Mouse (Mus musculus) ovary, postnatal 10 days (tissue): ENCODE results near the gene Ikzf1.

Source experiments
- DNase-seq: peaks from one replicate; pipeline ENCODE4 v3.0.0; 2022; ENCODE audit warnings: low spot score

Ikzf1 gene

DNA sequence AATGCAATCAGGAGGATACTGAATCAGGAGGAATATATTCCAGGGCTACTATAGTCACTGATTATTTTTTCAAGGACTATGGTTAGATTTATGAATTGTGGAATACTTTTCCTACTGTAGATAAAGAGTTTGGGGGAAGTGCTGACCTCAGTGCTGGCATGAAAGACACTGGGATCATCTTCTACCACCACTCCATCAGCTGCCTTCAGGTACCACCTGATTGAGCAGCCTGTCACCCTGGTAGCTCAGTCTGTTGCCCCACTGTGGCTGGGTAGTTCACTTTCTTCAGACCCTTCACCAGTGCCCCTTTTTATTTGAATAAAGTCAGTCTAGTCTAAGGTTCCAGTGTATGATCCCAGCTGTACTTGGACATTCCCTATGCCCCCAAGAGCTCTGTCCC, 81.9 kb downstream of the Ikzf1 start:
- DNase-seq: no peak

DNA sequence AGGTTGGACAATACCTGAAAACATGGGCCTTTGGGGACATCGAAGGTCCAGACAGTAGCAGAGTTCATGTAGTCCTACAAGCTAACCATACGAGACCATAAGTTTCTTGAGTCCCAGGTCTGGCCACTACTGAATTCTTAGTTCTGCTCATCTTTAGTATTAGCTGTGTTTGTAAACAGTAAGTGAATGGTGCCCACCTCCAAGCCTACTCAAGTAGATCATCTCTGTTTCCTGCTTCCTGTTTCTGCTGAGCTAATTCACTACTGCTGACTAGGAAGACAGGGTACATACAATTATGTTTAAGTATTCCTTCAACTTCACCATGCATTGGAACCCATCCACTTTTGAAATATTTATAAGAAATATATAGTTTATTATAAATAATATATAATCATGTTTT, 83.3 kb downstream of the Ikzf1 start:
- DNase-seq: no peak

DNA sequence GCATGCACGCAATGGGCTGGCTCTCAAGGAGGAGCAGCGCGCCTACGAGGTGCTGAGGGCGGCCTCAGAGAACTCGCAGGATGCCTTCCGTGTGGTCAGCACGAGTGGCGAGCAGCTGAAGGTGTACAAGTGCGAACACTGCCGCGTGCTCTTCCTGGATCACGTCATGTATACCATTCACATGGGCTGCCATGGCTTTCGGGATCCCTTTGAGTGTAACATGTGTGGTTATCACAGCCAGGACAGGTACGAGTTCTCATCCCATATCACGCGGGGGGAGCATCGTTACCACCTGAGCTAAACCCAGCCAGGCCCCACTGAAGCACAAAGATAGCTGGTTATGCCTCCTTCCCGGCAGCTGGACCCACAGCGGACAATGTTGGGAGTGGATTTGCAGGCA, 84.5 kb downstream of the Ikzf1 start:
- DNase-seq: no peak

DNA sequence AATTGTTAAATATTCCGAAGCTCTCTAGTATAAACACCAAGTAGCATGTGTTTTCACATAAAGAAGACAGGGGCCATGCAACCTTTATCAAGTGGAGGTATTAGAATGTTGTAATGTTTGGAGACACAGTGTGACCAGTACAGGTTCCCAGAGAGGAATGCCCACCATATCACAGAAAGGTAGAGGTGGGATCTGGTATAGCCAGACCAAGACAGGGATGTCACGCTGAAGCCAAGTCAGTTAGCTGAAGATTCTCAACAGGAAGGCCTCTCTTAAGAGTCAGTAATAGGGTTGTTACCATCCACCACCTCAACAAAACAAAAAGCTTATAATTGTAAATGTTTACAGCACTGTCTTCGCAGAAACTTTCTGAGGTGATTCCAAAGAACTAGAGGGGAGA, 85.9 kb downstream of the Ikzf1 start:
- DNase-seq: no peak

DNA sequence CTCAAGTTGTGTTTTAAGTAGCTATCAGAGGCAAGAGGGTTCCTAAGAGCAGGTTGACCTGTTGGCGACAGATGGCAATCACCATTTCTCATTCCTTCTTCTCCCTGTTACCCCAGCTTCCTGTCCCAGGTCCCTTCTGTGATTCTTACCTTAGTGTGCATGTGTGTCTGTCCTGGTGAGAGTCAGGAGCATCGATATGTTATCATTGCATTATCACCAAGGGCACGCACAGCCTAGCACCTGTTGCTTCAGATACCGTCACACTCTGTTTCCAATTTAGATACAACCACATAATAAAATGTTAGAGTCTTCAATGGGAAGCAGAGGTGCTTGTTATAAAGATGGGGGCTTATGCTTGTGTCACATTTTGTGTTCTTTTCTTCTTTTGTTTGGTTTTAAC, 87.4 kb downstream of the Ikzf1 start:
- DNase-seq: no peak

DNA sequence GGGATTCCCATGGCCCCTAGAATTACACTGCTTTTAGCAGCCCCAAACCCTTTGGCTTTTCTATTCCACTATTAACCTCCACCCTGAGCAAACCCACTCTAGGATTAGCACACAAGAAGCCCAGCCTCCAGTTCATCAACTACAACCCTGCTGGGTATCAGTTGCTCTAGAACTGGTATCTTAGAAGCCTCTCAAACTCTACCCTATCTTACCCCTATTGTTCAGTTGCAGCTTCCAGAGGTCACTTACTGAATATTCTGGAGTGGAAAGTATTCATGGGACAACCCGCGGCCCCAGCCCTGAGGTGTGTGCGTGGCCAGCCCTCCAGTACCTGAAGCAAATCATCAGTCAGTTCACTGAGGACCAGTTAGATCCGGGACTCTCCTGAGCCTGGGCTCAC, 89.6 kb downstream of the Ikzf1 start:
- no peak for DNase-seq

DNA sequence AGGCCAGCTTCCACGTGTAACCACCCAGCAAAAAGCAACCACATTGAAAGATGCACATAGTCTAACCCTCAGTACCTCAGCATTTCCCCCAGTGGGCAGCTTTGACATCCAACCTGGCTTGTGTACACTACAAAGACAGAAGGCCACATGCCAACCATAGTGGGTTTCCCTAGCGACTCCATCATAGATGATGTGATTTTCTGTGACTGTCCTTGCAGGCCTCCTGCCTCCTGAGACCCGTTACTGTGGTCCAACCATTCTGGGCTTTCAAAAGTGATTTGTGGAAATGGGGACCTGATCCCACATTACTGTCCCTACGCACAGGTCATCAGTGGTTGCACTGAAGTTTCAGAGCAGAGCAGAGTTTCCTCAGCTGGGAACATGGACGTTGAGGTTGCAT, 90.1 kb downstream of the Ikzf1 start:
- no peak for DNase-seq

DNA sequence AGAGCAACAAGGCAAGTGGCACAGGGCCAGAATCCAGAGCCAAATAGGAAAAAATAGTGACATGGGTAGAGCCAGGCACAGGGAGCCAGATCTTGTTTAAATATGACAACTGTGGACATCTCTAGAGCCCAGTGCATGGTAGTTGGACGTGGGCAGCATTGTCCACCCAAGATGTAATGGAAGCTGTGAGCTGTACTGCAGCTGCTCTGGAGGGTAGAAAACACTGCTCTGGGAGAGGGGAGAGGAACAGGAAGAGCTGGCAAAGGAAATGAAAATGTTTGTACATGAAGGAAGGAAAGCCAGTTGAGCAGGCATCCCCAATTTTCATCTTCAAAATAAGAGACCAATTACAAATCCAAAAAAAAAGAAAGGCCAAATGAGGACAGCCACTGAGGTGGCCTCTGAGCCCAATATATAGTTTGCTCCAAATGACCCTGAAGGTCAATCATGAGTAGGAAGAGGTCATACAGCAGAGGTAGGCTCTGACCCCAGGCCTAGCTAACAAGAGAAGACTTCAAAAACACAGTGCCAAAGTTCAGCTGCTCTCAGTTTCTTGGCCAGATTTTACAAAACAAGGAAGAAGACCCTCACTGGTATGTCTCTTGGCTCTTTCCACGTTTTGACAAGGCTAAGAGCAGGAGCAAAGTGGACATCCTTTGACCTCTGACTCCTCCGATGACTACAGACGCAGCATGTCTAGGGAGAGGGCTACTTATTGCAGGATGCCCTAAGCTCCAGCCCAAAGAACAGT, 91.4 kb downstream of the Ikzf1 start:
- no peak for DNase-seq

DNA sequence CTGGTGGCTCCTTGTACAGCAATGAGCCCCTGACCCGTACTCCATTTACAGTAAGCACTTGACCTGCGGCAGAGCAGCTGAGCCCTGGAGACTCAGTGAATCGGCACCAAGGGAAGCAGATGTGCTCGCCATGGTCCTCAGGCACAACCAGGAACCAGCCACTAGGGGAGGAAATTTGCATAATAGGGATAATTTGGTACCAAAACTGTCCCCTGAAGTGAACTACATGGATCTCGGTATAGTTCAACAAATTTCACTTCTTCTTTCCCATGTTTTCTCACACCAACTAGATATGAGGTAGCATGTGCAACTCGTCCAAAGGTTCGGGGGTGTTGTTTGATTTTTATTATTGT, 92.0 kb downstream of the Ikzf1 start:
- no peak for DNase-seq

DNA sequence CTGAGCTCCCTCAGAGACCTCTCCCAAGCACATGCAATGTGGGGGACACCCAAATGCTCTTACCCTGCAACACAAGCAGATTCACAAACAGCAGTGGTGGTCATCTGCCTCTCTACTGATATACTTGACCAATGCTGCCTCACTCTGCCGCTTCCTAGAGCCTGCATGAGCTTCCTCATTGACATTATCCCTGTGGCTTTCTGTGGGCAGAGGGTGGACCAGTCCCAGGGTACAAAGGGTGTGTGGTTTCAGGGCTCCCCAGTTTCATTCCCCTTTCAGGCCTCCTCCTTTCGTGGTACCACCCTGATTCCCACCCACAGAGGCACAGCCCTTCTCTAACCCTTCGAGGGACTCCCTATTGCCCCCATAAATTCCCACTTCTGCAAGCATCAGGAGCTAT, 92.4 kb downstream of the Ikzf1 start:
- no peak for DNase-seq

DNA sequence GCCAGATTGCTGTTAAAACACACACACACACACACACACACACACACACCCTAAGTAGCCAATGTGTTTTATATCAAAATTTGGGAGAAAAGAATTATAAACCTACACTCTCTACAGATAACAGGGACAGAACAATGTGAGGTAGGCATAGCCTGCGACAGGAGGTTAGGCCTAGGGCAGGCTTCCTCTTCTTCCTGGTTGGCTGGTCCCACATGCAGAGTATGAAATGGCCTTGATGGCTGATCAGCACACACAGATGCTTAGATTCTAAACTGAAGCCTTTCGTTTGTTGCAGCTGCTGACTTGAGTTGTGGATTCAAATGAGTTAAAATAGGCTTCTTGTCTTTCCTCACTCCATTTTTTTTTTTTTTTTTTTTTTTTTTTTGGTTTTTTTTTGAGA, 93.0 kb downstream of the Ikzf1 start:
- no peak for DNase-seq

DNA sequence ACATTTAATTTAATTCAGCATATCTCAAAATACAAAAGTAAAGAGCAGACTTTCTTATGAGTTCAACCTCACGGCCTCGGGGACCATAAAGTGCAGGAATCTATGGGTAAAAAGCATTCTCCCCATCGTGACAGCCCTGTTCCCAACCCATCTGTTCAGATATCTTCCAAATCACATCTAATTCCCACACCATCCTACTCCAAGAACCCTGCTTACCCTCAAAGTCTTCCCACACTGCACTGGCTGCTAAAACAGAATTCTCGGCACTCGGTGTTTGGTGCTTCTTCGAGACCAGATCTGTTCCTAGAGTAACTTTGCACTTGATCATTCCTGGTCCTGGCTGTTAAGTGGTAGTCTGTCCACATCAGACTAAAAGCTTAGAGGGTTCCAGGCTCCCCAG, 93.5 kb downstream of the Ikzf1 start:
- no peak for DNase-seq

DNA sequence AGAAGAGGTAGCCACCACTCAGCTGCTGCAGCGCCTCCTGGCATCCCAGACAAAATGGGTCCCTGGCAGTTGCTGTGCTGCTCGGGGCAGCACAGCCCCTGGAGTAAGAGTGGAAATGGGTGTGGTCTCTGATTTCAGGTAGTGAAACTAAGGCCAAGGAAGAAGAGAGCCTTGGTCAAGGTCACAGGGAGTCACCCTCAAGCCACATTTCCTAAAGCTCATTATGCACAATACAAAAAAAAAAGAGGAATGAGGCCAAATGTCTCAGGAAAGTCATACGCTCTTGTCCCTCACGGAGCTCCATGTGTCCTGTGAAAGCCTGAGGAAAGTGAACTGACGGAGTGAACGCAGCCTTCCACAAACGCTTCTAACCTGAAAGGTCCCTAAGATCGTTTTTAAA, 96.9 kb downstream of the Ikzf1 start:
- no peak for DNase-seq

DNA sequence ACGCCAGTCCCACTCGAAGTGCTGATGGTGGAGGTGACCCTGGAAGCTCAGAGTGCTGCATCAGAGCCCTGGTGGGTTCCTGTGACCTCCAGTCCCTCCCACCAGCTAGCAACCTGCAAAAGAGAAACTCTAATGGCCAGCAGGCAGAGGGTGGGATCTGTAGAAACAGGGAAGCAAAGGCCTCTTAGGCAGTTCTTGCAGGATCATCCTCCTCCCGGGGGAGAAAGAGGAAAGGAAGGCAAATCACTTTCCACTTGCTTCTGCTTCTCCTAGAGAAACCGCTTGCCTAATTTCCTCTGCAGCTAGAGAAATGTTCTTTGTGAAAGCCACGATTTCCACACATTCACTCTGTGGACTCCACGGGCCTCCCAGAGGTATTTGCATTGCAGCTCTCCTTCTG, 100.7 kb downstream of the Ikzf1 start:
- DNase-seq: no peak

DNA sequence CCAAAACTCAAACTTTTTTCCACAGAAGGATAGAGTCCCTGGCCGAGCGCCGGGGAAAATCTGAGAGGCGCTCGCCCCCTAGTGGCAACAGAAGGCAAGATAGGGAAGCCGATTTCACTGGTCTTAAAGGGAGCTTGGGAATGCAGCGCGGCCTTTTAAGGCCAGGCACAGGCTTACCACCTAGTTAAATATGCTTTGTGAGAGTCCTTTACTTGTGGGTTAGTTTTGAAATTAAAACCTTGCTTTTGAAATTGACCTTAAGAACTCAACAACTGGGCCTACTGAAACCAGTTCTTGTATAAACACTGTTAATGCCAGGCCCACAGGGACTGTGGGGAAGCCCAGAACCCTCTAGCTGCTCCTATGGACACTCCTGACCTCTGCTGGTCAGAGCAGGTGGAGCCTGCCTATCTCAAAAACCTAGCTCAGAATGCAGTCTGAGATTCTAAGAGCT, 103.7 kb downstream of the Ikzf1 start:
- peak; percentile 53 for DNase-seq

DNA sequence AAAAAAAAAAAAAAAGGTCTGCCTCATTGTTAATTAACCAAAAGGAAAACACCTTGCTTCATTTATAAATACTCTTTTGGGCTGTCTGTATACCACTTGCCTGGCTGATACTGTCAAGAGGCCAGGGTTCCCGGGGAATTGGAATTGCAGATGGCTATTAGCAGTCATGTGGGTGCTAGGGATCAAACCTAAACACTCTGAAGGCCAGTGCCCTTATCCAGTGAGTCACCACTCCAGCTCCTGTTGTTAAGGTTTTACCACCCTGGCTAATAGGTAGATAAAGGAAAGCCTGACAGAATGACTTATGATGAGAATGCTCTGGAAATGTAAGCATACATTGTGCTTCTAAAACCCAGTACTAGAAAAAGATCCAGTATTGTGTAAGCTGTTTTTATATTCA, 109.8 kb downstream of the Ikzf1 start:
- DNase-seq: no peak

DNA sequence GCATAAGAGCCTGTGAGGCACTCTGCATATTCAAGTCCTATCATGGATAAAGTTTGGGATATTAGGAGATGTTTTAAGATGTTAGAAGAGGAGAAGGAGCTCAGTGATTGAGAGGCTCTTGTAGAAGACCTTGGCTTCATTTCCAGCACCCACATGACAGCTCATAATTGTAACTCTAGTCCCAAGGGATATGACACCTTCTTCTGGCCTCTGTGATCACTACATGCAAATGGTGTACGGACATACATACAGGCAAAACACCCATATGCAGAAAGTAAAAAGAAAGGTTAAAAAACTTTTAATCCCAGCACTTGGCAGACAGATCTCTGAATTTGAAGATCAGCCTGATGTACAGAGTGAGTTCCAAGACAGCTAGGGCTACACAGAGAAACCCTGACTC, 113.9 kb downstream of the Ikzf1 start:
- DNase-seq: no peak

DNA sequence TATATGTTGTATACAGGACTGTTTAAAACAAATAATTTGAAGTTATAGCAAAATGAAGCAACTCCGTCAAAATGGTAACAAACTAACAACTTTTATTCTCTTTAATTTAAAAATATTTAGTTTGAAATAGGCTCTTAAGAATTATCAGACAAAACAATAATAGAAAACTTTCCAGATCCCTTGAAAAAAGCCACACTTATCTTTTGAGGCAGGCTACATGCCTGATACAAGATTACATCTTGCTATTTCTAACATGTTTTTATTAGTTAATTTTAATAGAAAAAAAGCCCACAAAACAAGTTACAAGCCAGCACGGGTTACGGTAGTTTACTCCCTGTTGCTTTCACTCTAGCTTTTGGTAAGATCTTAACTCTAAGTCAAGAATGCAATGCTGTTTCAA, 115.5 kb downstream of the Ikzf1 start:
- no peak for DNase-seq

DNA sequence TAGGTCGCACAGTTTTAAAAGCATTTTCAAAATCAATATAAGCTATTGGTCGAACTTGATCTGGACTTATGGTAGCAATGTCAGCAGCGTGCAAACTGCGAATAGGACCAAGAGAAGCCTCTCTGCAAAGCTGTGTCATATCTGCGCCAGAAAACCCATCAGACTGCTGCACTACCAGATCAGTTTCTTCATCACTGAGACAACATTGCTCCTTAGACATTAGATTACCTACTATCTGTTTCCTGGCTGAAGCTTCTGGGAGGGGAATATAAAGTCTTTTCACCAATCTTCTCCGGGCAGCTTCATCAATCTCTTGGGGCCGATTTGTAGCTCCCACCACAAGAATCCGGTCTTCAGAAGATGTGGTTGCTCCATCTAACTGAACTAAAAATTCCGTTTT, 116.3 kb downstream of the Ikzf1 start:
- DNase-seq: no peak

DNA sequence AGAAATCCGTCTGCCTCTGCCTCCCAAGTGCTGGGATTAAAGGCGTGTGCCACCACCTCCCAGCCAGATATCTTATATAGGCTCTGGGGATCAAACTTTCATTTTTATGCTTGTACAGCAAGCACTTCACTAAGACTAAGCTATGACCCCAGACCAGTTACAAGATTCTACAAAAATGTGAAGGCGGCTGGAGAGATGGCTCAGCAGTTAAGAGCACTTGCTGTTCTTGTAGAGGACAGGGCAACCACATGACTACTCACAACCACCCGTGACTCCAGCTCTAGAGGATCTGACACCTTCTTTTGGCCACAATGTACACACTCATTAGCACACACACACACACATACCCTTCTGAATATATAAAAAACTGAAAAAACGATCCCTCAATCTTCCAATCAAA, 119.6 kb downstream of the Ikzf1 start:
- no peak for DNase-seq

DNA sequence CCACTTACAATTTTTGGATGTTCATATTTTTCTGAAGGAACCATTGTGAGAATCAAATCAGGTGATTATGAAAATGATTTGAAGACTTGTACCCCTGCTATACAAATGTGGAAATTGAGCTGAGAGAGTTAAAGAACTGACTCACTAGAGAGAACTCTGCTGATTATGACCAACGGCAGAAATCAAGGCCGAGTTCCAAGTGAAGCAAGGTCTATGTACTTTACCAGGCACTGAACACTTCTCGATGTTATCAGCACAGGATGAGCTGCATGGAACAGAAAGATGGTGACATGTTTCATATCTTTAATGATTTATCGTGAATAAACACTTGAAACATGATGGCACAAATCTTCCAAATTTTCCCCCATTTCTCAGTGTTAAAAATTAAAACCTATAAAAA, 121.1 kb downstream of the Ikzf1 start:
- no peak for DNase-seq

DNA sequence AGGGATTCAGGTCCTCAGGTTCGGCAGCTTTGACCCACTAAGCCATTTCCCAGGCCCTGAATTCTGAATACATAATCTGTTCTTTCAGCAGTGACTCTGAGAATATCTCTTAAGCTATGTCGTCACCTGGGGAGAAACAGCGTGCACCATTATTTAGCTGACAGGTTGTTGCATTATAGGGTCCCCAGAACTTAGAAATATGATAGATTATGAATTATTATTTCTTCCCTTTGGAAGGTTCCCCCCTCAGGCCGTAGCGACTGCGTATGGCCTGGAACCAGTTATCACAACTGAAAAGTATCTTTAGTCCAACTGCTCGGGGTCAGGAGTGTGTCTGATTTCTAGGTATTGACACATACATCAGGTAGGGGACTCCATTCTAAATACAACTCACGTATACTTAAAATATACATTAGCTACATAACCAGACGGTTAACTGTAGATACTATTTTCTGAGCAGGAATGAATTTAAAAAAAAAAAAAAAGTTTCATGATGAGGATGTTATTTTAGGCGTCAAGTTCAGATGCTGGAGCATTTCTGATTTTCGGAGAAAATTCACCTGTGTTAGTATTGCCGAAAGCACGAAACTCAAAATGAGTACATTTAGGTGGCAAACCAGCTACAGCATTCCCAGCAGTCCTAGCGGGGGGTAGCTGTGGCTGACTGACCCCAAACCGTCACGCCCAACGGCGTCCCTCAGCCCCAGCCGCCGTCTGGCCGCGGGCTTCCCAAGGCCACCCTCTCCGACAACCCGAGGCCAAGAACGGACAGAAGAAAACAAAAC, 123.4 kb downstream of the Ikzf1 start:
- DNase-seq: no peak

DNA sequence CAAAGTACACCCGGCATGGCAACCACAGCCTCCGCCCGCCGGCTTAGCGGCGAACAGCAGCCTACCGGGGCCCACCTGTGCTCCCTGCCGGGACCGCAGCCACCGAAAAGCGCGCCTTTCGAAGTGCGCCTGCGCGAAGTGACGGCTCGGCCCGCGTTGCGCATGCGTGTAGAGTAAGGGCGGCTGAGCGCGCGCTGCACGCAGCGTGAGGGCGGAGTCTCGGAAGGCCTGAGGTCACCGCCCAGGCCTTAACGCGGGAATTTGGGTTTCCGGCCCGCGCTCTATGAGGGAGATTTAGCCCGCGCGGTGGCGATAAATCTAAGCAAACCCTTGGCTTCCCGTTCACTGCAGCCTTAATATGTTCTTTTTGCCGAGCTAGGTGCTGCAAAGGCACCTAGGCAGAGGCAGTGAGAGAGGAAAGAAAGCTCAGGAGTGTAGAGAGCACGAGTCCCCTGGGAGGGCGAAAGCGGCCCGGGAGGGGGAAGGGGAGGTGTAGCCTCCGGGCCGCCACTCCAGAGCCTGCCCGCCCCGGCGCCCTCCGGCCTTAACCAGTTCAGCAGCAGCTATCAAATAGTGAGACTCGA, 124.1 kb downstream of the Ikzf1 start, which contains the start of gene Fignl1:
Fignl1 (minus strand) TSS at position 143 of the 584 bp plus-strand sequence.
- DNase-seq: peak; percentile 94
